Mouse (Mus musculus): ENCODE results near the gene Anxa1.

Anxa1 gene

DNA sequence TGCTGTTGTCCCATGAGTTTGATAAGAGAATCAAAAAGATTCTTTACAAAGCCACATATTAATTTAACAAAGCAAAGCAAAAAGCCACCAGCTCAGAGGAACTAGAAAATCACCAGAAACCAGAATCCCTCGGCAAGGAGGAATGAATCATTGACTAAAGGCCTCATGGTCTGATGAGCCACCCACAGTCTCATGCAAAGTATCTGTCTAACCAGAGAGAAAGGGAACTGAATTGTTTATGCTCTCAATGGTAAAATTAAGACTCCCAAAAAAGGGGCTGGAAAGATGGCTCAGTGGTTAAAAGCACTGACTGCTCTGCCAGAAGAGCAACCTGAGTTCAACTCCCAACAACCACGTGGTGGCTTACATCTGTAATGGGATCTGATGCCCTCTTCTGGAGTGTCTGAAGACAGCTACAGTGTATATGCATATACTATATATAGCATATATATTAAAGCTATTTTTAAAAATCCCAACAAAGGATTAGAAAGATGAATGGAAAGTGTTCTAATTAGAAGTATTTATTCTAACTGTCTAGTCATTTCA, 9.5 kb downstream of the Anxa1 start:
- DNase-seq (ENCODE audit: low spot score in 2 of 2): no peak

DNA sequence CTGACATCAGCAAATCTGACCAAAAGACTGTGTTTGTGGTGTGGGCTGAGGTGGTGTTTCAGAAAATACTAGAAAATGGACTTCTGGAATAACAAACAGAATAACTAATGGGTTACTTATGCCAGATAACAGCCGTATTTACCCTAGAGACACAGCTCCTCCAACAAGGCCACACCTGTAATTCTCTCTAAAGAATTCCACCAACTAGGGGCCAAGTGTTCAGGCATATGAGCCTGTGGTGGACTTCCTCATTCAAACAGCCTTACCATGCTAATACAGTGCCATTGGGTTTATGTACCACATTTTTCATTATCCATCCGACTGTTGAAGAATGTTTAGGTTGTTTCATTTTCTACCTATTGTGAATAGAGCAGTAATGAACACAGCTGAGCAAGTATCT, 20.6 kb downstream of the Anxa1 start:
- no peak for DNase-seq (ENCODE audit: low spot score in 2 of 2)

DNA sequence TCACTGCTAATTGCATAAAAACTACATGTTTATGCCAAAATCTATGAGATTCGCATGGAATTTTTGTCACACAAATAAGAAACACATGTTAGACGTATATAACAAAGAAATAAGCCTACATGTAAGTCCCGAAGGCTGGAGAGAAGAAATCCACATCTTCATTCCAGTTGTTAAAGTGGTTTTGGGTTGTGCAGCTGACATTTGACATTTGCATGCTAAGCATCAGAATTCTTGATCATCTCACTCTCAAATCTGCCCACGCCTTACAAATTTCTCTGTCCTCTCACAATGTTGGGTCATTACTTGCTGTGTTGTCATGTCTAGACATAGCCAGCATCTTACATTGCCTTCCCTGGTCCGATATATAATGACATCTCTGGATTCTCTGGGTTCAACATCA, 24.2 kb downstream of the Anxa1 start:
- DNase-seq (ENCODE audit: low spot score in 2 of 2): no peak

DNA sequence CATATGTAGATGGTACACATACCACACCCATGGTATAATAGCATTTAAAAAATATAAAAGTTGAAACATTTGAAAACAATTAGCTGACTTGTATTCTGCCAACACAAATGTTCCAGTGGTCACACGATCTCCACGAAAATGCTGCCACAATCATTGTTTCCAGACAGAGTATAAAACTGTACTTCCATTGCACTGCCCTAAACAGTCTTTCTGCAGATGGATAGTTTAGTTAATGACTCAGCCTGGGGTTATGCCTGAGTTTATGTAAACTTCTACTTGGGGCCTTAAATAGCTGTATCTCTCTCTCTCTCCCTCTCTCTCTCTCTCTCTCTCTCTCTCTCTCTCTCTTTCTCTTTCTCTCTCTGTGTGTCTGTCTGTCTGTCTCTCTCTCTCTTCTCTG, 24.7 kb downstream of the Anxa1 start:
- DNase-seq (ENCODE audit: low spot score in 2 of 2): no peak

DNA sequence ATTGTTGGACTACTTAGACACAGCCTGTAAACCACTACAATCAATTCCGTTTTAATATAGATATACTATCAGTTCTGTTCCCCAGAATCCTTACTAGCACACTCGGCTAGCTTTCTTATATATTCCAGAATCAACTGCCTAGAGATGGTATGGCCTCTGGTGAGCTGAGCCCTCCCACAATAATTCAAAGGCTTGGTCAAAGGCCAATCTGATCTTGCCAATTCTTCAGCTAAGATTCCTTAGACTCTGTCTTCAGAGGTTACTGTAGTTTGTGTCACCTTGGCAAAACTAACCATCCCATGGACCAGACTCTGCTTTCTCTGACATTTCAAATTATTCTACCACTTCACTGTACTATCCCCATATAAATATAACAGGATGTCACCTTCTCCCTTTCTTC, 25.4 kb downstream of the Anxa1 start:
- no peak for DNase-seq (ENCODE audit: low spot score in 2 of 2)

GRCm38 (mm10) chr19:20364931-20365330, 25.8 kb downstream of the Anxa1 start:
- DNase-seq (ENCODE audit: low spot score in 2 of 2): no peak

DNA sequence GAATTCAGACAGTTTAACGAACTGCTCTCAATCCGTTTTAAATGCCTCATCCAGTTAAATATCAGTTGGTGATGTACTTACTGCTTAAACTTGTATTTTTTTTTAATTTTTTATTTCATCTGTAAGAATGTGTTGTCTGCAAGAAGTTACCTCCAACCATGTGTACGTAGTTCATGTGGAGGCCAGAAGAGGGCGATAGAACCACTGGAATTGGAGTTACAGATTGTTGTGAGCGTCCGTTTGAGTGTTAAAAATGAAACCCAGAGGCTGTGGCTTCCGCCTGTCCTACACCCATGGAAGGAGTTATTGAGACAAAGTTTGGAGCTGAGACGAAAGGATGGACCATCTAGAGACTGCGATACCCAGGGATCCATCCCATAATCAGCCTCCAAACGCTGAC, 27.5 kb downstream of the Anxa1 start:
- no peak for DNase-seq (ENCODE audit: low spot score in 2 of 2)

DNA sequence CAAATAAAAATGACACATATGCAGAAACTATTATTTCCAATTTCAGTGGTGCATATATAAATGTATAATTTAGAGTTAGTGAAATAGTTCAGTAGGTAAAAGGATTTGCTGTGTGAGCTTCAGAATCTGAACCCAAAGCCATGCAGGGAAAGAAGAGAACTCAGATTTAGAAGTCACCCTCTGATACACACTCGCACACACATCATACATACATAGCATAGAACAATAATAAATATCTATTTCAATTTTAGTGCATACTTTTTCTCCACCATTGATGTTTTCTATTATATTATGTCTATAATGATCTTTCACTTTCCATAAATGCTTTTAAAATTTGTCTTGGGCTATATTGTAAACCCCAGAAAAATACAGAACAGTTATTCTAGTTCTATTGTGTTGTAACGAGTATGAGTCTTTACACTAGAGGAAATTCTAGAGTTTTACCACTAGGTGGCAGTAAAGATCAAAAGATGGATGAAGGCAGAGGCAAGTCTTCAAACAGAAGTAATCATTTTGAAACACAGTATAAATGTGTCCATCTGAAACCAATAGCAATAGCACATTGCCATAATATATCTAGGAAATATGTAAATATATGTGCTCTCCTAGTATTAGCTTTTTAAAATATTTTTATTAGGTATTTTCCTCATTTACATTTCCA, 28.7 kb downstream of the Anxa1 start:
- DNase-seq (ENCODE audit: low spot score in 2 of 2): no peak

- no peak for DNase-seq (ENCODE audit: low spot score in 2 of 2)
These were observed 32.1 kb downstream of the Anxa1 start for GRCm38 (mm10) chr19:20358679-20359078.

GRCm38 (mm10) chr19:20345317-20345917, 45.3 kb downstream of the Anxa1 start:
- peak; percentile 41 to 78 for DNase-seq (ENCODE audit: low spot score in 2 of 2)

GRCm38 (mm10) chr19:20344511-20345316, 46.0 kb downstream of the Anxa1 start:
- DNase-seq (ENCODE audit: low spot score in 2 of 2): no peak

- no peak for DNase-seq (ENCODE audit: low spot score in 2 of 2)
These were observed 46.7 kb downstream of the Anxa1 start for GRCm38 (mm10) chr19:20344052-20344451.

Measured in urinary bladder, postnatal 4 days (tissue).